Mouse (Mus musculus) stomach, postnatal 0 days (tissue): ENCODE data around the gene Lrp6.
A peak's percentile ranks its signal among the peaks of the same experiment; 100 is the strongest.

ENCODE experiments used
- CTCF ChIP-seq: IDR thresholded peaks from 2 replicates; pipeline ENCODE4 v1.5.1; 2016; ENCODE audit warnings: antibody characterized with exemption, low read depth, mild to moderate bottlenecking, moderate library complexity
- EP300 ChIP-seq: optimal IDR thresholded peaks from 2 replicates; pipeline ENCODE3; 2016; ENCODE audit warnings: antibody characterized with exemption

- no peak for TF ChIP-seq EP300
- TF ChIP-seq CTCF: peak; percentile 59
These were observed 139.6 kb downstream of the Lrp6 start for GRCm38 (mm10) chr6:134427165-134427564.
